In genomic region chr7:59245541-59245940, GRCm38 (mm10) we compare ENCODE assay signal across 10 mouse cellular contexts. TPM values are rescaled to one million over a fixed set of nuclear protein-coding genes. Genes with fewer than 3 reads are reported as not detected.
DNase-seq lines count a peak whose midpoint lies in the region; ATAC-seq and TF ChIP-seq lines count a peak whose summit lies in the region.
"Had no signal": no experiment of that assay in that cellular context is flagged by ENCODE, and none has a peak within 500 bp of the region (broad histone marks: within the 10 kb centered on the region; RNA-seq: fewer than 3 reads in every experiment).

No protein-coding gene starts in this region.

- no peaks in the 10 kb centered on the region for H3K27me3 ChIP-seq in liver, embryonic 14.5 days (ENCODE audit: control insufficient read depth, insufficient read depth, low read length)
- H3K27me3 ChIP-seq in liver, embryonic 12.5 days (replicated peaks) = no peaks in the 10 kb centered on the region
- no peaks in the 10 kb centered on the region for H3K27me3 ChIP-seq in splenic B cell, adult 2 months (ENCODE audit: control insufficient read depth, insufficient read depth, low read length, poor library complexity, severe bottlenecking)
- H3K27me3 ChIP-seq: heart, embryonic 12.5 days; lung, embryonic 15.5 days had no signal

- H3K4me1 ChIP-seq in liver, embryonic 14.5 days (replicated peaks; ENCODE audit: control insufficient read depth in 2 of 2, insufficient read depth in 2 of 2, low read length in 1 of 2) = no peaks in the 10 kb centered on the region
- H3K4me1 ChIP-seq in liver, embryonic 12.5 days = no peaks in the 10 kb centered on the region
- H3K4me1 ChIP-seq: heart, embryonic 12.5 days; lung, embryonic 15.5 days had no signal

- H3K4me3 ChIP-seq in liver, embryonic 14.5 days (ENCODE audit: insufficient read depth in 1 of 2, low read depth in 2 of 2, low read length in 2 of 2) = no peak overlapping the region
- H3K4me3 ChIP-seq in liver, embryonic 12.5 days = no peak overlapping the region
- H3K4me3 ChIP-seq: heart, embryonic 12.5 days; lung, embryonic 15.5 days had no signal

- no peak overlapping the region for H3K9ac ChIP-seq in liver, embryonic 14.5 days (replicated peaks)
- H3K9ac ChIP-seq in liver, embryonic 12.5 days = no peak overlapping the region
- H3K9ac ChIP-seq: heart, embryonic 12.5 days; lung, embryonic 15.5 days had no signal

- no peak for TF ChIP-seq EP300 in liver, embryonic 14.5 days (IDR thresholded peaks at IDR 0.05; ENCODE audit: low read depth)

- TF ChIP-seq CTCF in liver, embryonic 14.5 days (IDR thresholded peaks at IDR 0.05; ENCODE audit: low read depth) = peak; percentile 43

- 93% methylated on average over 2 of the region's 2 CpGs for WGBS in liver, embryonic 14.5 days (ENCODE audit: insufficient replicate concordance)
- WGBS in liver, embryonic 12.5 days (ENCODE audit: insufficient replicate concordance) = 92% methylated on average over 2 of the region's 2 CpGs

- H3K9me3 ChIP-seq in liver, embryonic 14.5 days (ENCODE audit: control insufficient read depth, low read length) = no peaks in the 10 kb centered on the region
- no peaks in the 10 kb centered on the region for H3K9me3 ChIP-seq in liver, embryonic 12.5 days (replicated peaks)
- H3K9me3 ChIP-seq: heart, embryonic 12.5 days; lung, embryonic 15.5 days had no signal

- no peak overlapping the region for H3K27ac ChIP-seq in liver, embryonic 14.5 days
- no peak overlapping the region for H3K27ac ChIP-seq in liver, embryonic 12.5 days
- H3K27ac ChIP-seq: lung, embryonic 15.5 days had no signal

- no peak for DNase-seq in liver, embryonic 14.5 days (ENCODE audit: low read depth in 3 of 3, low spot score in 3 of 3)
- DNase-seq in CD4-positive, CD25-positive, alpha-beta regulatory T cell, adult 2 months (ENCODE audit: low read depth, low spot score) = peak; percentile 53
- DNase-seq in T-cell, adult 2 months (ENCODE audit: low spot score) = peak; percentile 28
- peak; percentile 55 for DNase-seq in splenic B cell, adult 2 months (ENCODE audit: low read depth, low spot score)
- DNase-seq in embryo, embryonic 9.5 days (ENCODE audit: extremely low spot score) = no peak
- DNase-seq in ovary, postnatal 14 days (ENCODE audit: low spot score) = no peak
- DNase-seq: kidney, adult 18-20 months had no signal

- no peak for ATAC-seq in liver, embryonic 14.5 days (ENCODE audit: insufficient read depth)
- no peak for ATAC-seq in liver, embryonic 12.5 days

- H3K4me2 ChIP-seq in liver, embryonic 14.5 days (ENCODE audit: low read depth) = no peak overlapping the region
- H3K4me2 ChIP-seq in liver, embryonic 12.5 days = no peak overlapping the region
- H3K4me2 ChIP-seq: heart, embryonic 12.5 days; lung, embryonic 15.5 days had no signal

- H3K36me3 ChIP-seq in liver, embryonic 14.5 days (replicated peaks; ENCODE audit: control insufficient read depth, insufficient read depth, low read depth) = peaks cover 3% of the 10 kb centered on the region
- peaks cover 16% of the 10 kb centered on the region for H3K36me3 ChIP-seq in liver, embryonic 12.5 days
- H3K36me3 ChIP-seq in splenic B cell, adult 2 months (ENCODE audit: control insufficient read depth, insufficient read depth, low read length, poor library complexity, severe bottlenecking) = 0 out of 2 replicates have a peak, but pooled peaks cover 2% of the 10 kb centered on the region

RNA-seq across cellular contexts. Expression of gene Ube3a, which starts 17.0 kb away (rescaled TPM):
- polyA plus RNA-seq in liver, embryonic 14.5 days (2012; rRNA removed) = 6.6 and 7.0 TPM in 2 replicates
- 47.3 and 58.2 TPM in 2 replicates for polyA plus RNA-seq in liver, embryonic 14.5 days (2014; fragmentation: Nextera tagmentation; extraction: Ambion mirVana)
- 88.5 and 92.6 TPM in 2 replicates for polyA plus RNA-seq in liver, embryonic 12.5 days (2016; fragmentation: Nextera tagmentation; extraction: Ambion mirVana)

Comparison
In these comparisons a context has a peak if more than half of its experiments do, and no peak if none do; other contexts are left out.
1. DNase-seq: peak in CD4-positive, CD25-positive, alpha-beta regulatory T cell, adult 2 months (single experiment), T-cell, adult 2 months (single experiment) and splenic B cell, adult 2 months (single experiment); none in liver, embryonic 14.5 days (0 of 3), embryo, embryonic 9.5 days (single experiment) and ovary, postnatal 14 days (single experiment).